Comparison of ENCODE assay signal across 8 mouse cellular contexts in genomic region chr3:152345732-152346632, GRCm38 (mm10). TPM values are rescaled to one million over a fixed set of nuclear protein-coding genes. Genes with fewer than 3 reads are reported as not detected.
DNase-seq lines count a peak whose midpoint lies in the region; ATAC-seq and TF ChIP-seq lines count a peak whose summit lies in the region.

TSS of gene Usp33 (plus strand) at chr3:152346478.

- H3K4me2 ChIP-seq in forebrain, embryonic 13.5 days, result peak within 1 kb of the TSS; percentile 63
- peak within 1 kb of the TSS; percentile 71 for H3K4me2 ChIP-seq in liver, postnatal 0 days (ENCODE audit: low read depth, low read length)
- H3K4me2 ChIP-seq in neural tube, embryonic 14.5 days (ENCODE audit: low read depth, low read length), result peak within 1 kb of the TSS; percentile 63

- H3K4me3 ChIP-seq in E14TG2a.4 (replicated peaks; ENCODE audit: low read length), result peak within 1 kb of the TSS; percentile 83
- peak within 1 kb of the TSS; percentile 78 for H3K4me3 ChIP-seq in forebrain, embryonic 13.5 days
- peak within 1 kb of the TSS; percentile 73 for H3K4me3 ChIP-seq in liver, postnatal 0 days (ENCODE audit: low read depth, low read length)
- H3K4me3 ChIP-seq in neural tube, embryonic 14.5 days (ENCODE audit: low read depth, low read length), result peak within 1 kb of the TSS; percentile 77

- H3K36me3 ChIP-seq in E14TG2a.4 (ENCODE audit: insufficient read depth, low read length), result peaks cover 7% of the 10 kb centered on the region; the same call in 1 of the 2 replicates
- no peaks in the 10 kb centered on the region for H3K36me3 ChIP-seq in forebrain, embryonic 13.5 days (ENCODE audit: poor library complexity, severe bottlenecking)
- no peaks in the 10 kb centered on the region for H3K36me3 ChIP-seq in liver, postnatal 0 days (replicated peaks; ENCODE audit: insufficient read depth, low read length)
- H3K36me3 ChIP-seq in neural tube, embryonic 14.5 days (ENCODE audit: control insufficient read depth, insufficient read depth, low read length), result no peaks in the 10 kb centered on the region

- peak; percentile 99 for ATAC-seq in forebrain, embryonic 13.5 days
- ATAC-seq in liver, postnatal 0 days, result peak; percentile 97
- peak; percentile 98 for ATAC-seq in neural tube, embryonic 14.5 days (ENCODE audit: low read depth)

- H3K27me3 ChIP-seq in E14TG2a.4 (ENCODE audit: insufficient read depth, low read length), result no peaks in the 10 kb centered on the region
- no peaks in the 10 kb centered on the region for H3K27me3 ChIP-seq in forebrain, embryonic 13.5 days
- H3K27me3 ChIP-seq in liver, postnatal 0 days (ENCODE audit: insufficient read depth, low read length), result no peaks in the 10 kb centered on the region
- H3K27me3 ChIP-seq in neural tube, embryonic 14.5 days (ENCODE audit: control insufficient read depth, insufficient read depth, low read length), result no peaks in the 10 kb centered on the region

- peak within 1 kb of the TSS; percentile 61 for H3K27ac ChIP-seq in forebrain, embryonic 13.5 days
- peak within 1 kb of the TSS; percentile 94 for H3K27ac ChIP-seq in liver, postnatal 0 days (ENCODE audit: low read depth)
- peak within 1 kb of the TSS; percentile 78 for H3K27ac ChIP-seq in neural tube, embryonic 14.5 days (ENCODE audit: low read depth, low read length)

- no peaks in the 10 kb centered on the region for H3K9me3 ChIP-seq in E14TG2a.4 (ENCODE audit: low read length)
- H3K9me3 ChIP-seq in forebrain, embryonic 13.5 days (replicated peaks), result no peaks in the 10 kb centered on the region
- no peaks in the 10 kb centered on the region for H3K9me3 ChIP-seq in liver, postnatal 0 days (ENCODE audit: low read length)
- no peaks in the 10 kb centered on the region for H3K9me3 ChIP-seq in neural tube, embryonic 14.5 days (ENCODE audit: control insufficient read depth, low read length)

- intact Hi-C loops in heart, postnatal 10 days (cut with DNase I), result loop anchor here (10.0 kb wide), 1 partner anchor 241 kb away; no protein-coding TSS in a partner anchor

- TF ChIP-seq EP300 in liver, postnatal 0 days (IDR thresholded peaks at IDR 0.05; ENCODE audit: low read depth), result no peak

- TF ChIP-seq CTCF in E14TG2a.4 (conservative IDR thresholded peaks at IDR 0.05; ENCODE audit: low read length), result no peak
- TF ChIP-seq CTCF in liver, postnatal 0 days (IDR thresholded peaks at IDR 0.05; ENCODE audit: low read depth), result no peak

- DNase-seq in c-Kit-positive CD71-positive TER-119-positive erythroid progenitor cells, embryonic 14.5 days (ENCODE audit: low spot score), result peak; percentile 85
- DNase-seq in heart, postnatal 10 days, result peak; percentile 95 to 97
- DNase-seq in large intestine, adult 2 months (ENCODE audit: low read depth, low spot score), result no peak
- peak; percentile 96 for DNase-seq in liver, postnatal 0 days
- DNase-seq in testis, postnatal 10 days (ENCODE audit: low spot score), result peak; percentile 98

- 7% methylated on average over 40 of the region's 44 CpGs for WGBS in forebrain, embryonic 13.5 days
- WGBS in large intestine, adult 2 months, result 7% methylated on average over 43 of the region's 44 CpGs
- WGBS in liver, postnatal 0 days (ENCODE audit: insufficient replicate concordance), result 7% methylated on average over 37 of the region's 44 CpGs
- WGBS in neural tube, embryonic 14.5 days, result 9% methylated on average over 29 of the region's 44 CpGs

- peaks cover 60% of the 10 kb centered on the region for H3K4me1 ChIP-seq in E14TG2a.4 (replicated peaks; ENCODE audit: low read depth, low read length)
- H3K4me1 ChIP-seq in forebrain, embryonic 13.5 days, result peaks cover 28% of the 10 kb centered on the region
- peaks cover 23% of the 10 kb centered on the region for H3K4me1 ChIP-seq in liver, postnatal 0 days (ENCODE audit: insufficient read depth)
- peaks cover 11% of the 10 kb centered on the region for H3K4me1 ChIP-seq in neural tube, embryonic 14.5 days (ENCODE audit: control insufficient read depth, insufficient read depth, low read length)

- peak within 1 kb of the TSS; percentile 86 for H3K9ac ChIP-seq in forebrain, embryonic 13.5 days
- H3K9ac ChIP-seq in liver, postnatal 0 days (replicated peaks), result peak within 1 kb of the TSS; percentile 84
- H3K9ac ChIP-seq in neural tube, embryonic 14.5 days (replicated peaks; ENCODE audit: low read depth, low read length), result peak within 1 kb of the TSS; percentile 93

RNA-seq across cellular contexts. Expression of gene Usp33, which starts in this region (rescaled TPM):
- 64.7 and 69.5 TPM in 2 replicates for polyA plus RNA-seq in forebrain, embryonic 13.5 days (2015; fragmentation: Nextera tagmentation; extraction: Ambion mirVana)
- 10 to 100 TPM; 30.2 to 30.7 TPM for total RNA-seq in heart, postnatal 10 days (2021)
- 12.3 and 24.2 TPM in 2 replicates for polyA plus RNA-seq in large intestine, adult 2 months (2012; rRNA removed)
- polyA plus RNA-seq in liver, postnatal 0 days (2015; fragmentation: Nextera tagmentation; extraction: Ambion mirVana), result 11.1 and 13.6 TPM in 2 replicates
- polyA plus RNA-seq in neural tube, embryonic 14.5 days (2014; fragmentation: Nextera tagmentation; extraction: Ambion mirVana), result 126 and 128 TPM in 2 replicates
